Mouse (Mus musculus) MEL (cell line): Measurements from ENCODE around the gene Pdgfra. TPM values are rescaled to one million over a fixed set of nuclear protein-coding genes. Genes with fewer than 3 reads are reported as not detected.
A peak's percentile ranks its signal among the peaks of the same experiment; 100 is the strongest.

Experiments
- DNase-seq: peaks from one replicate; pipeline ENCODE4 v3.0.0; 2011; ENCODE audit warnings: low read depth, low spot score
- H3K27ac ChIP-seq: 2 replicates; pipeline ENCODE4 v1.5.1; 2012; ENCODE audit warnings: low read depth, mild to moderate bottlenecking, control low read depth, low read length, moderate library complexity; ENCODE audit not compliant: control insufficient read depth
- H3K27me3 ChIP-seq, 2 experiments: fragments of 150-350 bp in 1 of 2; sonication (generic) in 1 of 2; 2 replicates each; pipeline ENCODE4 v1.6.1; 2012; ENCODE audit warnings: low read length in 2 of 2, mild to moderate bottlenecking in 2 of 2, improper control_type of control experiment in 1 of 2, moderate library complexity in 1 of 2; ENCODE audit not compliant: insufficient read depth in 2 of 2, control insufficient read depth in 1 of 2
- H3K36me3 ChIP-seq, 2 experiments: 2 replicates each; pipeline ENCODE4 v1.6.1; 2012 to 2014; ENCODE audit warnings: low read length in 2 of 2, improper control_type of control experiment in 1 of 2, inconsistent platforms in 1 of 2, mild to moderate bottlenecking in 1 of 2; ENCODE audit not compliant: insufficient read depth in 2 of 2, control insufficient read depth in 1 of 2
- H3K4me1 ChIP-seq, 2 experiments: fragments of 150-350 bp in 1 of 2; sonication (generic) in 1 of 2; 2 replicates each; pipeline ENCODE4 v1.6.1; 2012; ENCODE audit warnings: low read length in 2 of 2, improper control_type of control experiment in 1 of 2, mild to moderate bottlenecking in 1 of 2; ENCODE audit not compliant: insufficient read depth in 2 of 2, control insufficient read depth in 1 of 2
- H3K4me3 ChIP-seq, 2 experiments: fragments of 150-350 bp in 1 of 2; sonication (generic) in 1 of 2; 2 replicates each; pipeline ENCODE4 v1.5.1; 2012; ENCODE audit warnings: low read depth in 2 of 2, low read length in 2 of 2, mild to moderate bottlenecking in 2 of 2, moderate library complexity in 2 of 2, control low read depth in 1 of 2, improper control_type of control experiment in 1 of 2; ENCODE audit not compliant: control insufficient read depth in 1 of 2, insufficient read depth in 1 of 2
- H3K79me2 ChIP-seq: 2 replicates; pipeline ENCODE4 v1.6.1; 2012; ENCODE audit warnings: mild to moderate bottlenecking, low read length, moderate library complexity; ENCODE audit not compliant: control insufficient read depth, poor library complexity, insufficient read depth
- H3K9ac ChIP-seq: 2 replicates; pipeline ENCODE4 v1.6.1; 2012; ENCODE audit warnings: low read depth, mild to moderate bottlenecking, control low read depth, low read length, moderate library complexity; ENCODE audit not compliant: control insufficient read depth, poor library complexity, severe bottlenecking
- H3K9me3 ChIP-seq: fragments of 150-350 bp; sonication (generic); replicated peaks from 2 replicates; pipeline ENCODE4 v1.6.1; 2012; ENCODE audit warnings: mild to moderate bottlenecking, low read length, improper control_type of control experiment, moderate library complexity; ENCODE audit not compliant: insufficient read depth
- CHD1 ChIP-seq: IDR thresholded peaks from 2 replicates; pipeline ENCODE4 v1.6.1; 2012; ENCODE audit warnings: low read depth, mild to moderate bottlenecking, inconsistent platforms, low read length, improper control_type of control experiment
- CTCF ChIP-seq, 3 experiments: IDR thresholded peaks in 2 of 3; conservative IDR thresholded peaks in 1 of 3; 2 replicates each; pipeline ENCODE4 v1.5.1; 2011 to 2012; ENCODE audit warnings: low read length in 3 of 3, low read depth in 2 of 3, mild to moderate bottlenecking in 2 of 3, improper control_type of control experiment in 1 of 3, inconsistent platforms in 1 of 3, mixed read lengths in 1 of 3, moderate library complexity in 1 of 3; ENCODE audit not compliant: control insufficient read depth in 1 of 3, insufficient read depth in 1 of 3, poor library complexity in 1 of 3, severe bottlenecking in 1 of 3
- ELF1 ChIP-seq: IDR thresholded peaks from 2 replicates; pipeline ENCODE4 v1.6.1; 2014; ENCODE audit warnings: low read depth, mild to moderate bottlenecking, inconsistent platforms, low read length, improper control_type of control experiment, moderate library complexity
- EP300 ChIP-seq, 2 experiments: IDR thresholded peaks; 2 replicates each; pipeline ENCODE4 v1.6.1; 2011; ENCODE audit warnings: improper control_type of control experiment in 2 of 2, low read length in 2 of 2, low read depth in 1 of 2, mild to moderate bottlenecking in 1 of 2
- GABPA ChIP-seq: IDR thresholded peaks from 2 replicates; pipeline ENCODE4 v1.6.1; 2012; ENCODE audit warnings: low read depth, mild to moderate bottlenecking, inconsistent platforms, low read length, improper control_type of control experiment, moderate library complexity
- GATA1 ChIP-seq: IDR thresholded peaks from 2 replicates; pipeline ENCODE4 v1.6.1; 2011; ENCODE audit warnings: low read depth, low read length, improper control_type of control experiment
- HCFC1 ChIP-seq: IDR thresholded peaks from 2 replicates; pipeline ENCODE4 v1.6.1; 2012; ENCODE audit warnings: low read depth, mild to moderate bottlenecking, inconsistent platforms, low read length, improper control_type of control experiment, moderate library complexity
- JUND ChIP-seq: IDR thresholded peaks from 2 replicates; pipeline ENCODE4 v1.6.1; 2011; ENCODE audit warnings: low read depth, mild to moderate bottlenecking, improper control_type of control experiment, low read length
- MAZ ChIP-seq: IDR thresholded peaks from 2 replicates; pipeline ENCODE4 v1.6.1; 2012; ENCODE audit warnings: low read depth, mild to moderate bottlenecking, inconsistent platforms, low read length, improper control_type of control experiment
- MXI1 ChIP-seq: IDR thresholded peaks from 2 replicates; pipeline ENCODE4 v1.6.1; 2011; ENCODE audit warnings: mild to moderate bottlenecking, low read depth, low read length, improper control_type of control experiment
- POLR2A ChIP-seq, 2 experiments: IDR thresholded peaks; 2 replicates each; pipeline ENCODE4 v1.6.1; 2011 to 2012; ENCODE audit warnings: low read length in 2 of 2, mild to moderate bottlenecking in 2 of 2, control low read depth in 1 of 2, improper control_type of control experiment in 1 of 2, low read depth in 1 of 2, moderate library complexity in 1 of 2; ENCODE audit not compliant: control insufficient read depth in 1 of 2, insufficient read depth in 1 of 2, poor library complexity in 1 of 2
- POLR2AphosphoS2 ChIP-seq: IDR thresholded peaks from 2 replicates; pipeline ENCODE4 v1.6.1; 2011; ENCODE audit warnings: low read length, improper control_type of control experiment
- RAD21 ChIP-seq: IDR thresholded peaks from 2 replicates; pipeline ENCODE4 v1.6.1; 2011; ENCODE audit warnings: mild to moderate bottlenecking, low read depth, low read length, improper control_type of control experiment
- RCOR1 ChIP-seq: IDR thresholded peaks from 2 replicates; pipeline ENCODE4 v1.6.1; 2012; ENCODE audit warnings: low read depth, mild to moderate bottlenecking, inconsistent platforms, low read length, improper control_type of control experiment
- SIN3A ChIP-seq: IDR thresholded peaks from 2 replicates; pipeline ENCODE4 v1.6.1; 2012; ENCODE audit warnings: low read length, improper control_type of control experiment, inconsistent platforms
- SMC3 ChIP-seq: IDR thresholded peaks from 2 replicates; pipeline ENCODE4 v1.6.1; 2011; ENCODE audit warnings: low read depth, low read length, improper control_type of control experiment
- TCF12 ChIP-seq: IDR thresholded peaks from 2 replicates; pipeline ENCODE4 v1.6.1; 2014; ENCODE audit warnings: low read depth, mild to moderate bottlenecking, inconsistent platforms, low read length, improper control_type of control experiment, moderate library complexity
- USF1 ChIP-seq: IDR thresholded peaks from 2 replicates; pipeline ENCODE4 v1.6.1; 2014; ENCODE audit warnings: low read depth, mild to moderate bottlenecking, inconsistent platforms, low read length, improper control_type of control experiment, moderate library complexity
- USF2 ChIP-seq, 2 experiments: IDR thresholded peaks; 2 replicates each; pipeline ENCODE4 v1.6.1; 2011 to 2012; ENCODE audit warnings: improper control_type of control experiment in 2 of 2, low read length in 2 of 2, borderline replicate concordance in 1 of 2, inconsistent platforms in 1 of 2, low read depth in 1 of 2, mild to moderate bottlenecking in 1 of 2; ENCODE audit not compliant: insufficient read depth in 1 of 2
- ZC3H11A ChIP-seq: IDR thresholded peaks from 2 replicates; pipeline ENCODE4 v1.6.1; 2012; ENCODE audit warnings: low read depth, mild to moderate bottlenecking, inconsistent platforms, low read length, improper control_type of control experiment
- polyA plus RNA-seq, 2 experiments: library from polyadenylated mRNA; stranded (reverse) in 1 of 2; unstranded in 1 of 2; fragments of >175 nt in 1 of 2; fragments of >200 nt in 1 of 2; gene quantifications; 2 replicates each; pipeline versions ENCODE4 v1.2.1 to v1.2.4; 2012; ENCODE audit warnings: low replicate concordance in 2 of 2, low read depth in 1 of 2; ENCODE audit not compliant: insufficient read length in 2 of 2, insufficient read depth in 1 of 2, missing spikeins in 1 of 2
- total RNA-seq: library from RNA; depleted of rRNA; stranded (reverse); fragments of 300-350 nt; gene quantifications from 2 replicates; pipeline ENCODE4 v1.2.3, GENCODE M21; 2012

Pdgfra gene
- total and polyA plus RNA-seq, 3 experiments = 0.07 TPM; not detected in 2

- Histone ChIP-seq H3K27me3 (no peaks in the 10 kb centered on the region; a peak in 1 of 4 replicates), H3K79me2 (no peaks in the 10 kb centered on the region), H3K27ac (no peak overlapping the region), H3K9me3 (no peaks in the 10 kb centered on the region), H3K9ac (no peak overlapping the region), H3K4me3 (no peak overlapping the region), H3K36me3 (no peaks in the 10 kb centered on the region), H3K4me1 (no peaks in the 10 kb centered on the region)
- no peak for DNase-seq
- no peak for TF ChIP-seq POLR2AphosphoS2
- no peak for TF ChIP-seq MXI1
- no peak for TF ChIP-seq ELF1
- no peak for TF ChIP-seq SIN3A
- no peak for TF ChIP-seq USF1
- TF ChIP-seq RCOR1 = no peak
- TF ChIP-seq CTCF (IDR thresholded peaks at IDR 0.05 in 2 of 3, conservative IDR thresholded peaks at IDR 0.05 in 1 of 3; ENCODE audit: control insufficient read depth in 1 of 3, insufficient read depth in 1 of 3, low read depth in 2 of 3, low read length in 3 of 3, poor library complexity in 1 of 3, severe bottlenecking in 1 of 3) = no peak
- no peak for TF ChIP-seq TCF12
- TF ChIP-seq HCFC1 = no peak
- no peak for TF ChIP-seq EP300 (IDR thresholded peaks at IDR 0.05; ENCODE audit: low read depth in 1 of 2, low read length in 2 of 2)
- TF ChIP-seq JUND = no peak
- TF ChIP-seq USF2 (IDR thresholded peaks at IDR 0.05; ENCODE audit: borderline replicate concordance in 1 of 2, insufficient read depth in 1 of 2, low read depth in 1 of 2, low read length in 2 of 2) = no peak
- TF ChIP-seq GABPA = no peak
- TF ChIP-seq CHD1 = no peak
Measured at GRCm38 (mm10) chr5:75155281-75155680, 3.2 kb downstream of the Pdgfra start.

DNA sequence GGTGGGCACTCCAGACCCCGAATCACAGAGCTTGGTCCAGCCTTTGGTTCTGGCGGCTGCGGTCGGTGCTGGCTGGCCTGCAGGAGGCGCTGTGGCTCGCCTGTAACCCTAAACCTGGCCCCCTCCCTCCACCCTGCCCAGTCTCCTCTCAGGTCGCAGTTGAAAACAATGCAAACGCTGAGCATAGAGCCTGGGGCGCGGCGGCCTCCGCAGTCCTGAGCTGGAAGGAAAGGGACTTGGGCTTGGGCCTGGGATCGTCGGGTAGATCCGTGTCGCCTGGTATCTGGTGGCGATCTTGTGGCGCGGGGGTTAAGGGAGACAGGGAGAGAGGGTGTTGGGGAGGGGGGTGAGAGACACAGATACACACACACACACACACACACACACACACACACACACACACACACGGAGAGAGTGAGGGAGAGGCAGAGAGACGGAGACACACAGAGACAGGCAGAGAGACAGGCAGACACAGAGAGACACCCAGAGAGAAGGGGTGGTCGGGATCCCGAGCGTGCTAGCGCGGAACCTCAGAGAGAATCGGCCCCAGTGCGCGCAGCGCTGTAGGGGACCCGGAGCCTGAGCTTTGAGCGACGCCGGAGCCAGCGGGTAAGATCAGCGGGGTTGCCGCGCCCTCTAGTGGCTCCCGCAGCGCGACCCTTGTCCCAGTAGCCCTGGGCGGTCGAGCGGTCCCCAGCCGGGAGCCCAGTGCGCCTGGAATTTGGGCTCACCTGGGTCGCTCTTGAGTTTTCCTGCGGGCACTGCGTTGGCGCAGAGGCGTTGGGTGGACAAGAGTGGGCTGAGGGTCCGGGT is 3.9 kb downstream of the Pdgfra start:
- H3K9me3 ChIP-seq = no peaks in the 10 kb centered on the region
- no peak overlapping the region for H3K27ac ChIP-seq
- H3K9ac ChIP-seq = peak overlapping the region; percentile 22
- no peaks in the 10 kb centered on the region for H3K4me1 ChIP-seq
- peak; percentile 29 for TF ChIP-seq MAZ
- no peak for TF ChIP-seq GATA1
- TF ChIP-seq ELF1 = no peak
- peak; percentile 74 for TF ChIP-seq SMC3
- peak; percentile 74 for TF ChIP-seq ZC3H11A
- peak; percentile 76 for TF ChIP-seq RAD21
- peak; percentile 62 to 96 (median 82) for TF ChIP-seq CTCF (IDR thresholded peaks at IDR 0.05 in 2 of 3, conservative IDR thresholded peaks at IDR 0.05 in 1 of 3; ENCODE audit: control insufficient read depth in 1 of 3, insufficient read depth in 1 of 3, low read depth in 2 of 3, low read length in 3 of 3, poor library complexity in 1 of 3, severe bottlenecking in 1 of 3)
- TF ChIP-seq POLR2A (IDR thresholded peaks at IDR 0.05; ENCODE audit: control insufficient read depth in 1 of 2, insufficient read depth in 1 of 2, low read depth in 1 of 2, low read length in 2 of 2, poor library complexity in 1 of 2) = 0 out of 4 replicates have a peak, but pooled peaks of 1 of the 2 experiments have one; percentile 35
- H3K27me3 ChIP-seq = 0 out of 4 replicates have a peak, but pooled peaks cover 0 to 2% of the 10 kb centered on the region in 2 experiments
- no peaks in the 10 kb centered on the region for H3K79me2 ChIP-seq
- H3K4me3 ChIP-seq = peak overlapping the region; percentile 44 to 61
- DNase-seq = peak; percentile 78
- no peaks in the 10 kb centered on the region for H3K36me3 ChIP-seq
